Mouse (Mus musculus) CD4-positive, CD25-positive, alpha-beta regulatory T cell, adult 2 months (primary cell): Measurements from ENCODE around the gene St6galnac1.
"Not testable (repeated sequence)": the region's sequence is repeated elsewhere in the genome, so short reads cannot be mapped to it uniquely, and the experiment has no call there.

Source experiments
- DNase-seq: peaks from one replicate; pipeline ENCODE4 v3.0.0-alpha.2; 2012; ENCODE audit warnings: low read depth, low spot score

St6galnac1 gene

GRCm38 (mm10) chr11:116775407-116775806 lies at the start of gene St6galnac1:
Gene St6galnac1 (minus strand): TSS chr11:116775507.
- DNase-seq: no peak

- not testable (repeated sequence) for DNase-seq
Measured at GRCm38 (mm10) chr11:116823885-116824284, 48.6 kb upstream of the St6galnac1 start.

- no peak for DNase-seq
Measured at GRCm38 (mm10) chr11:116823255-116823654, 47.9 kb upstream of the St6galnac1 start.

GRCm38 (mm10) chr11:116822626-116823025 lies 47.3 kb upstream of the St6galnac1 start:
- no peak for DNase-seq

- DNase-seq: no peak
Measured at GRCm38 (mm10) chr11:116822215-116822614, 46.9 kb upstream of the St6galnac1 start.

- no peak for DNase-seq
Measured at GRCm38 (mm10) chr11:116821057-116821940, 46.0 kb upstream of the St6galnac1 start.

GRCm38 (mm10) chr11:116819932-116820593 lies 44.8 kb upstream of the St6galnac1 start:
- no peak for DNase-seq

GRCm38 (mm10) chr11:116818722-116819121 lies 43.4 kb upstream of the St6galnac1 start:
- no peak for DNase-seq

- no peak for DNase-seq
Measured at GRCm38 (mm10) chr11:116817567-116817966, 42.3 kb upstream of the St6galnac1 start.

- no peak for DNase-seq
Measured at GRCm38 (mm10) chr11:116816769-116817168, 41.5 kb upstream of the St6galnac1 start.

- DNase-seq: no peak
Measured at GRCm38 (mm10) chr11:116814884-116815415, 39.6 kb upstream of the St6galnac1 start.

GRCm38 (mm10) chr11:116814076-116814883 lies 39.0 kb upstream of the St6galnac1 start:
- DNase-seq: no peak

- DNase-seq: no peak
Measured at GRCm38 (mm10) chr11:116813610-116814009, 38.3 kb upstream of the St6galnac1 start.

GRCm38 (mm10) chr11:116812793-116813529 lies 37.7 kb upstream of the St6galnac1 start:
- no peak for DNase-seq

- peak; percentile 77 for DNase-seq
Measured at GRCm38 (mm10) chr11:116810983-116811901, 35.9 kb upstream of the St6galnac1 start.

- no peak for DNase-seq
Measured at GRCm38 (mm10) chr11:116810528-116810927, 35.2 kb upstream of the St6galnac1 start.

GRCm38 (mm10) chr11:116809520-116809919 lies 34.2 kb upstream of the St6galnac1 start:
- peak; percentile 25 for DNase-seq

GRCm38 (mm10) chr11:116808811-116809395 lies 33.6 kb upstream of the St6galnac1 start:
- no peak for DNase-seq

GRCm38 (mm10) chr11:116807938-116808606 lies 32.8 kb upstream of the St6galnac1 start:
- DNase-seq: peak; percentile 85
